Mouse (Mus musculus): ENCODE data around the gene Slc35f2.

DNA sequence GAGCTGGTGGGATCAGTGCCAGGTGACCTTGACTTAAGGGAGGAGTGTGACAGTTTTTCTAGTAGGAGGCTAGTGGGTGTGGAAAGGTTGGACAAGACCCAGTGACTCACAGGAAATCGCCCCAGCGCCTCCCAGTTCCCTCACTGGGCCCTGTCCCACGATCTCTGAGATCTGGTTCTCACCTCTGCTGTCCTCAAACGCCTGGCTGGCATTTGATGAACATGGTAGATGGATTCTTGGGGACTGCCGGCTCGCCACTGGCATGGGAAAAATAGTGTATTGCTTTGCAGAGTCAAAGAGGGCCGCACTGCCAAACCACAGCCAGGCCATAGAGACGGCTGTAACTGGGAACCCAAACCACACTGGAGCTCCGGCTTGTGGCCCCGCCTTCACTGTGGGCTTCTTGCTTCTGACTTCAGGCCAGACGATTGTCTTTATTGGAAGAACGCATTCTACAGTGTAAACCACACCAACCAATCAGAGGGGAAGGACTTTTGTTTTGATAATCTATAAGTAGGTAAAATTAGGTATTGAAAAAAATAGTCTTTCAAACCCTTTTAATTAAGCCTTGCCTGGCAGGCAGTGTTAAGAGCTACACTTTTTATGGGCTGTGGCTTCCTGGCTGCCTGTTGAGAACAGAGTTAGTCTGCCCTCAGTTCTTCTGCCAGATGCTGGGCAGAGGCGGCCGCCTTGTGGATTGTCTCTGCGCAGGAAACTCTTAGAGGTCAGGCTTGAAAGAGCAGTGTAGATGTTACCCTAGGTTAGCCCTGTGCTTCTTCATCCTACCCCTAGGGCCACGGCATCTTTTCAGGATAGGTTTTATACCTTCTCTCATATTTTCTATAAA is 15.4 kb downstream of the Slc35f2 start:
- TF ChIP-seq CTCF (IDR thresholded peaks at IDR 0.05; ENCODE audit: low read depth, low read length) (no peak), EP300 (IDR thresholded peaks at IDR 0.05; ENCODE audit: insufficient read depth, low read depth, low read length) (no peak)
